Mouse (Mus musculus) testis, adult 2 months (tissue): ENCODE measurements at regions not wholly inside any gene's neighbourhood (a gene's known extent, or its start where the extent isn't known, plus 50 kb on each side); places are given as distances from the start of the nearest gene placed in this dataset.

Experiments used
- CTCF ChIP-seq: fragments of 200-500 bp; IDR thresholded peaks from 2 replicates; pipeline ENCODE4 v1.5.1; 2012; ENCODE audit warnings: low read depth, mild to moderate bottlenecking, inconsistent platforms, low read length, moderate library complexity; ENCODE audit not compliant: control insufficient read depth, insufficient read depth, insufficient replicate concordance
- POLR2A ChIP-seq: fragments of 200-500 bp; IDR thresholded peaks from 2 replicates; pipeline ENCODE4 v1.6.1; 2012; ENCODE audit warnings: low read depth, mild to moderate bottlenecking, inconsistent platforms, low read length, moderate library complexity; ENCODE audit not compliant: control insufficient read depth

DNA sequence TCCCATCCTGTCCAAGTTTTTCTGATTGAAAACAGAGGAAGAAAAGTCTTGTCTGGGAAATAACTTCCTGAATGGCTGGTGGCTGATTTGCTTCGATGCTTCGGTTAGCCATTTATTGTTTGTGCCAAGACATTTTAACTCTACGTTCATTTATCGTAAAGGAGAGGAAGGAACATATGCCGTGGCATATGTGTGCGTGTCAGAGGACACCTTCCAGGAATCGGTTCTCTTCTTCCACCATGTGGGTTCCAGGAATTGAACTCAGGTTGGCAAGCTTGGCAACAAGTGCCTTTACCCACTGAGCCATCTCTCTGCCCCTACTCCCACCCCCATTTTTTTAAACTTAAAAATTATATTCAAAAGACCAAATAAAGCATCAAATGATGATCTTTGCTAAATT lies 55.4 kb upstream of the Gramd1b start:
- no peak for TF ChIP-seq CTCF
- TF ChIP-seq POLR2A = no peak
